Mouse (Mus musculus): ENCODE measurements around the gene Nsfl1c.
A peak's percentile ranks its signal among the peaks of the same experiment; 100 is the strongest.

Nsfl1c gene

GRCm38 (mm10) chr2:151543063-151543895, 49.3 kb downstream of the Nsfl1c start:
- peak; percentile 83 for DNase-seq (ENCODE audit: inconsistent ontology term)

DNA sequence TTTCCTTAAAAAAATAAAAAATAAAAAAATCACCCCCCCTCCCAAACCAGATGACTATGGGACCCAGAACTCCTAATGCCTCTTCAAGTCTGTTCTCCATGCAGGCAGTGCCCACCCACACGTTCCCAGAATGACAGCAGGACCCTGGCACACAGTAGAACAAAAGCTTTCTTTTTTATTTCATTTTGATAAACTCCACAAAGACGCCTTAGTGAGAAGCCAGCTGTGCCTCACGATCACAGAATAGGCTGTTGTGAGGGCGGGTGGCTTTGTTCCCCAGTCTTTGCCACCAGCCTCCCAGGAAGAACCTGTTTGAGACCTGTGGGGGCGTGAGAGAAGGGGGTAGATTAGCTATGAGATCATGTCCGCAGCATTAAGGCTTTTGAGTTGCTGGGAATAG, 50.7 kb downstream of the Nsfl1c start:
- no peak for DNase-seq (ENCODE audit: inconsistent ontology term)

GRCm38 (mm10) chr2:151546571-151546970, 52.6 kb downstream of the Nsfl1c start:
- DNase-seq (ENCODE audit: inconsistent ontology term): no peak

DNA sequence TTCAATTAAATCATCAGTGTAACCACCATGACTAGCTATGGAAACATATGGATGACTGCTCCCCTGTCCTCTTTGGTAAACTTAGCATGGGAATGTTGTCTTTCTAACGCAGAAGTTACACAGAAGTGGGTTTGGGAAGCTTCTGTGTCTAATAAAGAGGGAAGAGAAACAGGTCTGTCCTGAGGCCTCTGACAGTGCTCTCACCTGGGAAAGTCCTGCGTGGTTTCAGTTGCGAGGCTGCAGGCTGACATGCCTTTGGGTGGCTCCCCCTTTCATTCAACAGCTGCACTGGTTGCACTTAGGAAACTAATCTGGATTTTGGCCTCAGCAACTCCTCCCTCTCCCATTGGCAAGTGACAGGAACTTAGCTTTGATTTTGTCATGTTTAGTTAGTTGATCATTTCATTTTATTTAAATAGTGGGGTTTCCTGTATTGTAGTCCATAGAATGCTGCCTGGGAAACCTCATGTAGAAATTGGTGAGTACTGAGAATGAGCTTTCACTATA, 55.7 kb downstream of the Nsfl1c start:
- no peak for DNase-seq (ENCODE audit: inconsistent ontology term)
